Mouse (Mus musculus) erythroblast, adult 5-6 weeks (primary cell): Measurements from ENCODE around the gene Gga2. TPM values are rescaled to one million over a fixed set of nuclear protein-coding genes. Genes with fewer than 3 reads are reported as not detected.
A peak's percentile ranks its signal among the peaks of the same experiment; 100 is the strongest.

Source experiments
- ATAC-seq: replicated peaks from 2 replicates; pipeline ENCODE4 v1.8.0; 2016; ENCODE audit warnings: moderate number of reproducible peaks, mild to moderate bottlenecking, moderate TSS enrichment, inconsistent platforms; ENCODE audit not compliant: poor library complexity, low FRiP score, severe bottlenecking
- total RNA-seq, 2 experiments: library from RNA; stranded (forward) in 1 of 2; stranded (reverse) in 1 of 2; fragments of 150-400 nt in 1 of 2; fragments of 200-764, 138-1000 nt in 1 of 2; gene quantifications; 2 replicates each; pipeline versions ENCODE4 v1.2.3 to v1.2.4; 2015 to 2017; ENCODE audit warnings: low replicate concordance in 2 of 2

Gga2 gene
- 3.6 and 5.4 TPM in 2 replicates for total RNA-seq (2015; ENCODE audit: low replicate concordance)
- 3.2 and 5.2 TPM in 2 replicates for total RNA-seq (2017; ENCODE audit: low replicate concordance)

GRCm38 (mm10) chr7:122020667-122021354, at the start of gene Gga2:
TSS of gene Gga2 (minus strand) at chr7:122021222.
- peak; percentile 93 for ATAC-seq

GRCm38 (mm10) chr7:122067517-122068381, 46.7 kb upstream of the Gga2 start:
- ATAC-seq, result no peak

GRCm38 (mm10) chr7:122066945-122067516, 46.0 kb upstream of the Gga2 start, which contains the start of the genes Ubfd1 and Ears2:
TSS of gene Ubfd1 (plus strand) at chr7:122067175.
TSS of gene Ears2 (minus strand) at chr7:122067263.
- peak; percentile 97 for ATAC-seq

- ATAC-seq, result no peak
Measured at GRCm38 (mm10) chr7:122066102-122066944, 45.3 kb upstream of the Gga2 start.

GRCm38 (mm10) chr7:122065656-122066055, 44.6 kb upstream of the Gga2 start:
- ATAC-seq, result no peak

- ATAC-seq, result no peak
Measured at GRCm38 (mm10) chr7:122056633-122057032, 35.6 kb upstream of the Gga2 start.

GRCm38 (mm10) chr7:122050834-122051233, 29.8 kb upstream of the Gga2 start:
- no peak for ATAC-seq

- no peak for ATAC-seq
Measured at GRCm38 (mm10) chr7:122048191-122048590, 27.2 kb upstream of the Gga2 start.

GRCm38 (mm10) chr7:122046813-122047212, 25.8 kb upstream of the Gga2 start:
- ATAC-seq, result no peak

GRCm38 (mm10) chr7:122045711-122046110, 24.7 kb upstream of the Gga2 start:
- no peak for ATAC-seq

- no peak for ATAC-seq
Measured at GRCm38 (mm10) chr7:122045181-122045634, 24.2 kb upstream of the Gga2 start.

- ATAC-seq, result no peak
Measured at GRCm38 (mm10) chr7:122044106-122044505, 23.1 kb upstream of the Gga2 start.

- no peak for ATAC-seq
Measured at GRCm38 (mm10) chr7:122034348-122034747, 13.3 kb upstream of the Gga2 start.

- no peak for ATAC-seq
Measured at GRCm38 (mm10) chr7:122033371-122033770, 12.3 kb upstream of the Gga2 start.

GRCm38 (mm10) chr7:122022131-122022530, 1.1 kb upstream of the Gga2 start:
- no peak for ATAC-seq

GRCm38 (mm10) chr7:122020273-122020666, 752 bp downstream of the Gga2 start:
- no peak for ATAC-seq

GRCm38 (mm10) chr7:122018978-122019377, 2.0 kb downstream of the Gga2 start:
- ATAC-seq, result no peak

- peak; percentile 75 for ATAC-seq
Measured at GRCm38 (mm10) chr7:122018247-122018646, 2.8 kb downstream of the Gga2 start.

- no peak for ATAC-seq
Measured at GRCm38 (mm10) chr7:122015734-122016133, 5.3 kb downstream of the Gga2 start.
